Mouse (Mus musculus) intestine, embryonic 16.5 days (tissue): ENCODE measurements around the gene Gm47841. TPM values are rescaled to one million over a fixed set of nuclear protein-coding genes. Genes with fewer than 3 reads are reported as not detected.
A peak's percentile ranks its signal among the peaks of the same experiment; 100 is the strongest.

Experiments used
- ATAC-seq: fragments of 200-750 bp; cut with Nextera tagmentation; 2 replicates; pipeline ENCODE4 v1.8.0; 2017; ENCODE audit warnings: moderate TSS enrichment, moderate library complexity
- H3K27ac ChIP-seq: fragments of 300-500 bp; sonication (generic); 2 replicates; pipeline ENCODE4 v1.5.1; 2014; ENCODE audit warnings: mild to moderate bottlenecking, low read length
- H3K27me3 ChIP-seq: fragments of 300-500 bp; sonication (generic); replicated peaks from 2 replicates; pipeline ENCODE4 v1.6.1; 2014; ENCODE audit warnings: low read length, control low read depth, mixed read lengths; ENCODE audit not compliant: control insufficient read depth, insufficient read depth
- H3K36me3 ChIP-seq: fragments of 300-500 bp; sonication (generic); 2 replicates; pipeline ENCODE4 v1.6.1; 2014; ENCODE audit warnings: low read length, control low read depth; ENCODE audit not compliant: control insufficient read depth, insufficient read depth
- H3K4me1 ChIP-seq: fragments of 300-500 bp; sonication (generic); 2 replicates; pipeline ENCODE4 v1.6.1; 2014; ENCODE audit warnings: low read length, control low read depth, mixed read lengths; ENCODE audit not compliant: control insufficient read depth, insufficient read depth
- H3K4me2 ChIP-seq: fragments of 300-500 bp; sonication (generic); 2 replicates; pipeline ENCODE4 v1.6.1; 2014; ENCODE audit warnings: low read depth, low read length, control low read depth
- H3K4me3 ChIP-seq: fragments of 300-500 bp; sonication (generic); 2 replicates; pipeline ENCODE4 v1.5.1; 2014; ENCODE audit warnings: mild to moderate bottlenecking, low read length
- H3K9ac ChIP-seq: fragments of 300-500 bp; sonication (generic); 2 replicates; pipeline ENCODE4 v1.6.1; 2014; ENCODE audit warnings: low read depth, low read length
- H3K9me3 ChIP-seq: fragments of 300-500 bp; sonication (generic); 2 replicates; pipeline ENCODE4 v1.6.1; 2016; ENCODE audit warnings: low read length, control low read depth; ENCODE audit not compliant: control insufficient read depth
- WGBS: fragments of 180-500 bp; shearing (Covaris S2); extraction: QIAGEN DNeasy Blood & Tissue Kit; methylation state at CpG from one replicate; pipeline ENCODE4 v1.1.7; 2014; 5-methylcytosine and 5-hydroxymethylcytosine counted together
- polyA plus RNA-seq: library from polyadenylated mRNA; unstranded; fragments of >200 nt; fragmentation: Nextera tagmentation; extraction: Ambion mirVana; gene quantifications from 2 replicates; pipeline ENCODE4 v1.2.1, GENCODE M21; 2015

The Gm47841 gene
- polyA plus RNA-seq, 1 experiment from 2014 or later, result not detected

- Histone ChIP-seq H3K4me2 (peak overlapping the region; percentile 69), H3K27ac (no peak overlapping the region), H3K36me3 (no peaks in the 10 kb centered on the region), H3K27me3 (peaks cover 34% of the 10 kb centered on the region), H3K9ac (peak overlapping the region; percentile 58), H3K4me3 (peak overlapping the region; percentile 46), H3K4me1 (peaks cover 12% of the 10 kb centered on the region), H3K9me3 (no peaks in the 10 kb centered on the region)
- WGBS, result 35% methylated on average over 105 of the region's 120 CpGs
- ATAC-seq, result 0 out of 2 replicates have a peak, but pooled peaks have one; percentile 21
Observed at GRCm38 (mm10) chr15:101052560-101053501, 5.6 kb upstream of the Gm47841 start.

DNA sequence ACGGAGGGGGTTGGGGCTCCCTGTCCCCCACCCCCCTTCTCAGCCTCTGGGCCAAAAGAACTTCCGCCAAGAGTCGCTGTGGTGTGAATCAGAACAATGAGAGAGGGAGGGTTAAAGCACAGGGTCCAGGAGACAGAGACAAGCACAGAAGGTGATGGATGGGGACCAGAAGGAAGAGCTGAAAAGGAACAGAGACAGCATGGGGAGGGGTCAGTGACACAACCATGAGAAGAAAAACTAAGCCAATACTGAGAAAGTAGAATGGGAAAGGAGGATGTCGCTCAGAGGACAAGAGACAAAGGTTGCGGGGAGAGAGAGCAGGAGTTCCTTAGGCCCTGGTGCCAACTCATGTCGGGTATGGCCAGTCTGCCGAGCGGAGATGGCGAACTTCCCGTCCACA is 4.7 kb upstream of the Gm47841 start:
- ATAC-seq, result no peak
- Histone ChIP-seq H3K27me3 (peaks cover 37% of the 10 kb centered on the region), H3K27ac (no peak overlapping the region), H3K9ac (no peak overlapping the region), H3K9me3 (no peaks in the 10 kb centered on the region), H3K4me2 (no peak overlapping the region), H3K4me1 (peaks cover 16% of the 10 kb centered on the region), H3K36me3 (no peaks in the 10 kb centered on the region), H3K4me3 (no peak overlapping the region)
- WGBS, result 69% methylated on average over 10 of the region's 10 CpGs

- WGBS, result 67% methylated on average over 5 of the region's 5 CpGs
- no peak for ATAC-seq
- Histone ChIP-seq H3K27me3 (peaks cover 54% of the 10 kb centered on the region), H3K9ac (no peak overlapping the region), H3K9me3 (no peaks in the 10 kb centered on the region), H3K4me1 (peaks cover 22% of the 10 kb centered on the region), H3K4me3 (no peak overlapping the region), H3K36me3 (no peaks in the 10 kb centered on the region), H3K27ac (no peak overlapping the region), H3K4me2 (no peak overlapping the region)
Observed at GRCm38 (mm10) chr15:101048338-101048896, 1.2 kb upstream of the Gm47841 start.

DNA sequence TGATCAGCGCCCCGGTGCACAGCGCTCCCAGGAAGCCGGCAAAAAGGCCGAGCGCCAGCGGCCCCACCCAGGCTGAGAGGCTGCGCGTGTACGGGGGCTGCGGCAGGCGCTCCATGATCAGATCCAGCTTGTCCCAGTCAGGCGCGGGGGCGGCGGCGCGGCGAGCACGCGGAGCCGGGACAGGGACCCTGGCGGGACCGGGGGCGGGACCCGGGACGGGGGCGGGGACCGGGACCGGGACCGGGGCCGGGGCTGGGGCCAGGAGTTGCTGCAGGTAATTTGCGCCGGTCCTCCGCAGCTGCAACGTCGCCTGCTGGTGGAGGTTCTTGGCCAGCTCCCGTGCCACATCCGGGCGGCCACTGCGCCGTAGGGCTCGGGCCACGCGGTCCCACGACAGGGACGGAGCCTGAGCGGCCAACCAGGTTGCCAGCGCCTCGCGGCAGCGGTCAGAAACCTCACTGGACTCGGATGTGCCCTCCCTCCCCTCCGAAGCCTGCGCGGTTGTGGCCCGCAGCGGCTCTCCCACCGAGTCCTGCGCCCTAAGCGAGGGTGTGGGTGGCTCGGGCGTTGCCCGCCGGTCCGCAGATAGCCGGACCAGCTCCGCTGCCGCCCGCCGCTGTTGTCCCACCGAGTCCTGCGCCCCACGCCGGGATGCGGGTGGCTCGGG is 537 bp downstream of the Gm47841 start:
- H3K27me3 ChIP-seq, result peaks cover 48% of the 10 kb centered on the region
- H3K4me2 ChIP-seq, result peak overlapping the region; percentile 100
- no peaks in the 10 kb centered on the region for H3K36me3 ChIP-seq
- H3K4me1 ChIP-seq, result peaks cover 16% of the 10 kb centered on the region
- H3K27ac ChIP-seq, result no peak overlapping the region
- H3K4me3 ChIP-seq, result peak overlapping the region; percentile 63
- peak overlapping the region; percentile 67 for H3K9ac ChIP-seq
- H3K9me3 ChIP-seq, result no peaks in the 10 kb centered on the region
- ATAC-seq, result peak; percentile 62
- WGBS, result under 1% methylated on average over 77 of the region's 77 CpGs

GRCm38 (mm10) chr15:101046039-101046526 is 1.1 kb downstream of the Gm47841 start:
- peaks cover 50% of the 10 kb centered on the region for H3K27me3 ChIP-seq

GRCm38 (mm10) chr15:101044531-101044930 is 2.7 kb downstream of the Gm47841 start:
- 57% methylated on average over 6 of the region's 6 CpGs for WGBS
- ATAC-seq, result no peak
- Histone ChIP-seq H3K9ac (no peak overlapping the region), H3K4me3 (no peak overlapping the region), H3K36me3 (no peaks in the 10 kb centered on the region), H3K9me3 (no peaks in the 10 kb centered on the region), H3K4me2 (no peak overlapping the region), H3K27ac (no peak overlapping the region), H3K27me3 (peaks cover 53% of the 10 kb centered on the region), H3K4me1 (peaks cover 16% of the 10 kb centered on the region)

More at GRCm38 (mm10) chr15:101046039-101046526, 1.1 kb downstream of the Gm47841 start:
- WGBS, result 3% methylated on average over 43 of the region's 43 CpGs
- H3K4me3 ChIP-seq, result peak overlapping the region; percentile 63
- peak; percentile 34 for ATAC-seq
- H3K36me3 ChIP-seq, result no peaks in the 10 kb centered on the region
- H3K9me3 ChIP-seq, result no peaks in the 10 kb centered on the region
- H3K9ac ChIP-seq, result peak overlapping the region; percentile 67
- H3K4me1 ChIP-seq, result peaks cover 16% of the 10 kb centered on the region
- H3K4me2 ChIP-seq, result peak overlapping the region; percentile 100
- no peak overlapping the region; the same call in 1 of the 2 replicates for H3K27ac ChIP-seq

DNA sequence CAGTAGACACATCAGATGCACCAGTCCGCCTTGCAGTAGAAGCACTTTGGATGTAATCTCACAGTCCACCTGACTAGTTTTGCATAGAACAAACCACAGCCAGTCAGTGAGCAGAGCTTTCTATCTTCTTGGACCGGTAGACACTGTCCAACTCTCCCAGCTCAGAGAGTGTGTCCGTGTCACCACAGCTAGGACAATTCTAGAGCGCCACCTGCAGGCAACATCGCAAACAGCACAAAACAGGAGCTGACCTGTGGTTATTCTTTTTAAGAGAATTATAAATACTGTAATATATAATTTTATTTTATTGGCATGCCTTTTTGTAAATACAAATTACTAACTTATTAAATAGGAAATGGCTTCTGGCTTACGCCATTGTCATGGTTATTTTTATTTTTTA is 4.6 kb downstream of the Gm47841 start:
- Histone ChIP-seq H3K4me3 (no peak overlapping the region), H3K4me1 (peaks cover 16% of the 10 kb centered on the region), H3K36me3 (no peaks in the 10 kb centered on the region), H3K9me3 (no peaks in the 10 kb centered on the region), H3K4me2 (no peak overlapping the region), H3K27me3 (peaks cover 58% of the 10 kb centered on the region), H3K27ac (no peak overlapping the region), H3K9ac (no peak overlapping the region)
- 28% methylated on average over 6 of the region's 6 CpGs for WGBS
- no peak for ATAC-seq

DNA sequence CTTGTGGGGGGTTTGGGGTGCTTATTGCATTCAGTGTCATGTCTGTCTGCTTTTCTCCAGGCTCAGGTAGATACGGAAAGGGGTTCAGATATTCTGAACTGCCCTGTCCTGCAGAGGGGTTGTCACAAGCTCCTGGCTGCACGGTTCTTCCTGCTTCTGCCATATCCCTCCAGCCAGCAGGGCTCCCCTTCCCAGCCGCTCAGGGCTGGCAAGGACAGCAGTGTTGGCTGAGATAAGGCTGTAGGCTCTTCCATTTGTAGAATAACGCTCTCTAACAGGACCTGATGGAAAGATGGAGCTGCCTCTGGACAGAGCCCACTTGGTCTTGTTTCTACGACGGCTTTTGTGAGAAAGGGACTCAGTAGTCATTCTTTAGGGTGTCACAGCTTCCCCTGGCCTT is 5.2 kb downstream of the Gm47841 start:
- no peak for ATAC-seq
- no peaks in the 10 kb centered on the region for H3K36me3 ChIP-seq
- no peaks in the 10 kb centered on the region for H3K9me3 ChIP-seq
- H3K27ac ChIP-seq, result no peak overlapping the region
- peaks cover 13% of the 10 kb centered on the region for H3K4me1 ChIP-seq
- H3K27me3 ChIP-seq, result peaks cover 56% of the 10 kb centered on the region
- H3K9ac ChIP-seq, result no peak overlapping the region
- H3K4me3 ChIP-seq, result no peak overlapping the region
- 69% methylated on average over 6 of the region's 6 CpGs for WGBS
- no peak overlapping the region for H3K4me2 ChIP-seq

- no peaks in the 10 kb centered on the region for H3K36me3 ChIP-seq
- H3K4me3 ChIP-seq, result no peak overlapping the region
- H3K4me2 ChIP-seq, result no peak overlapping the region
- H3K4me1 ChIP-seq, result no peaks in the 10 kb centered on the region
- peaks cover 34% of the 10 kb centered on the region for H3K27me3 ChIP-seq
- no peaks in the 10 kb centered on the region for H3K9me3 ChIP-seq
- no peak for ATAC-seq
- H3K9ac ChIP-seq, result no peak overlapping the region
- 51% methylated on average over 17 of the region's 17 CpGs for WGBS
- H3K27ac ChIP-seq, result no peak overlapping the region
Observed at GRCm38 (mm10) chr15:101039651-101040050, 7.5 kb downstream of the Gm47841 start.
